Mouse (Mus musculus): ENCODE measurements around the gene Olfr1445.

DNA sequence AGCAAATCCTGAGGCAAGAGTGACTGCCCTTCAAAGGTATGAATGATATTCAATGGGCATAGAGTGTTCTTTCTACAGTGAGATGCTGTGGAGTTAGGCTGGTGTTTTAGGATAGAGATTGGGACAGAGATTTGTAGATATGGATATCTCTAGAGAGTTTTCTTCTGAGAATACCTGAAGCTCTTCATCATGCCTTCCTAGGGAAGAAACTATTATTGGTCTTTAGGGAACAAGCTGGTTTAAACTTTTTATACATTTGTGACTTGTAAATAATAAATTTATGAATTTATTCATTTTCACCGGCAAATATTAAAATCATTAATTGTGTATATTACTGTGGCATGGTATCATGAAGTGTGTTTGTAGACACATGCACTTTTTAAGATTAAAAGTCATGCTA, 20.0 kb downstream of the Olfr1445 start, which contains the start of gene Olfr1447:
- TF ChIP-seq CTCF (IDR thresholded peaks at IDR 0.05) (no peak), EP300 (IDR thresholded peaks at IDR 0.05) (no peak)
